Mouse (Mus musculus) liver, embryonic 14.5 days (tissue): ENCODE results near the gene Ebf1. TPM values are rescaled to one million over a fixed set of nuclear protein-coding genes. Genes with fewer than 3 reads are reported as not detected.

Experiments
- ATAC-seq: fragments of 200-750 bp; cut with Nextera tagmentation; 2 replicates; pipeline ENCODE4 v1.8.0; 2017; ENCODE audit warnings: moderate number of reproducible peaks, mild to moderate bottlenecking, moderate library complexity; ENCODE audit not compliant: insufficient read depth
- DNase-seq, 3 experiments: peaks; one replicate each; pipeline ENCODE4 v3.0.0-alpha.2; 2012 to 2013; ENCODE audit warnings: low read depth in 3 of 3, low spot score in 3 of 3
- H3K27ac ChIP-seq: fragments of 300-500 bp; sonication (generic); 2 replicates; pipeline ENCODE4 v1.5.1; 2014; ENCODE audit warnings: moderate library complexity, mild to moderate bottlenecking, control low read depth, inconsistent platforms
- H3K27me3 ChIP-seq: fragments of 300-500 bp; sonication (generic); 2 replicates; pipeline ENCODE4 v1.6.1; 2014; ENCODE audit warnings: mild to moderate bottlenecking, low read length, moderate library complexity; ENCODE audit not compliant: control insufficient read depth, insufficient read depth
- H3K36me3 ChIP-seq: fragments of 300-500 bp; sonication (generic); replicated peaks from 2 replicates; pipeline ENCODE4 v1.6.1; 2014; ENCODE audit warnings: low read depth; ENCODE audit not compliant: control insufficient read depth, insufficient read depth
- H3K4me1 ChIP-seq, 2 experiments: fragments of 200-500 bp in 1 of 2; fragments of 300-500 bp in 1 of 2; sonication (generic) in 1 of 2; replicated peaks; 2 replicates each; pipeline ENCODE4 v1.6.1; 2012 to 2014; ENCODE audit warnings: antibody characterized with exemption in 1 of 2, inconsistent platforms in 1 of 2, low read length in 1 of 2; ENCODE audit not compliant: control insufficient read depth in 2 of 2, insufficient read depth in 2 of 2
- H3K4me2 ChIP-seq: fragments of 300-500 bp; sonication (generic); 2 replicates; pipeline ENCODE4 v1.6.1; 2014; ENCODE audit warnings: low read depth, mild to moderate bottlenecking, control low read depth, moderate library complexity
- H3K4me3 ChIP-seq, 2 experiments: fragments of 200-500 bp in 1 of 2; fragments of 300-500 bp in 1 of 2; sonication (generic) in 1 of 2; 2 replicates each; pipeline ENCODE4 v1.5.1; 2012 to 2014; ENCODE audit warnings: low read depth in 2 of 2, low read length in 2 of 2, mild to moderate bottlenecking in 2 of 2, control low read depth in 1 of 2, inconsistent platforms in 1 of 2, moderate library complexity in 1 of 2; ENCODE audit not compliant: insufficient read depth in 1 of 2
- H3K9ac ChIP-seq: fragments of 300-500 bp; sonication (generic); replicated peaks from 2 replicates; pipeline ENCODE4 v1.6.1; 2014; ENCODE audit warnings: mild to moderate bottlenecking, control low read depth, moderate library complexity
- H3K9me3 ChIP-seq: fragments of 300-500 bp; sonication (generic); 2 replicates; pipeline ENCODE4 v1.6.1; 2016; ENCODE audit warnings: low read length, mixed read lengths; ENCODE audit not compliant: control insufficient read depth
- CTCF ChIP-seq: IDR thresholded peaks from 2 replicates; pipeline ENCODE4 v1.5.1; 2016; ENCODE audit warnings: antibody characterized with exemption, low read depth, control low read depth
- EP300 ChIP-seq: IDR thresholded peaks from 2 replicates; pipeline ENCODE4 v1.6.1; 2016; ENCODE audit warnings: antibody characterized with exemption, low read depth
- WGBS: fragments of 180-500 bp; shearing (Covaris S2); extraction: QIAGEN DNeasy Blood & Tissue Kit; methylation state at CpG from one replicate; pipeline ENCODE4 v1.1.7; 2014; ENCODE audit not compliant: insufficient replicate concordance; 5-methylcytosine and 5-hydroxymethylcytosine counted together
- polyA plus RNA-seq, 2 experiments: library from polyadenylated mRNA; depleted of rRNA in 1 of 2; stranded (reverse) in 1 of 2; unstranded in 1 of 2; fragments of >200 nt; fragmentation: Nextera tagmentation in 1 of 2; extraction: Ambion mirVana in 1 of 2; gene quantifications; 2 replicates each; pipeline versions ENCODE4 v1.2.1 to v1.2.3; 2012 to 2014

The Ebf1 gene
- polyA plus RNA-seq, 2 experiments = 0.20 to 0.34 TPM

DNA sequence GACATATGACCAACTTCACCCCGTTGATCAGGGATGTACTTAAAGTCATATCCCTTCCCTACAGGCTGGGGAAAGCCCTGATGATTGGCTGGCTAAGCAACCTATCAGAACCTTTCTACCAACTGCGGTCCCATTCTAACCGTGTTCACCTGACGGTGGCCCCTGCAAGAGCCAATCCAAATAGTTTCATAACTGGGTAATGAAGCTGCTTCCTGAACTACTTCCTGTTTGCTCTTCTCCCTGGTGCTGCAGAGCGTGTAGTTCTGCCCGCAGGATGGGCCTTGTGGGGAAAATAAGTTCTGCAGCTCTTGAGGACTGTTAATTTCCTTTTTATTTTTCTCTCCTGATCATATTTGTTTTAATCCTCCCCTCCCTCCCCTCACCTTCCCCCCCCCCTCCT lies 311.3 kb downstream of the Ebf1 start:
- TF ChIP-seq CTCF = no peak
- TF ChIP-seq EP300 = no peak
- Histone ChIP-seq H3K27me3 (no peaks in the 10 kb centered on the region), H3K36me3 (no peaks in the 10 kb centered on the region), H3K4me1 (no peaks in the 10 kb centered on the region), H3K9me3 (no peaks in the 10 kb centered on the region), H3K27ac (no peak overlapping the region), H3K9ac (no peak overlapping the region), H3K4me3 (no peak overlapping the region), H3K4me2 (no peak overlapping the region)
- no peak for DNase-seq
- WGBS = 44% methylated on average over 6 of the region's 6 CpGs
- ATAC-seq = no peak

- Histone ChIP-seq H3K27me3 (no peaks in the 10 kb centered on the region), H3K36me3 (no peaks in the 10 kb centered on the region), H3K9me3 (no peaks in the 10 kb centered on the region), H3K4me3 (no peak overlapping the region), H3K27ac (no peak overlapping the region), H3K9ac (no peak overlapping the region), H3K4me2 (no peak overlapping the region), H3K4me1 (no peaks in the 10 kb centered on the region)
- 57% methylated on average over 6 of the region's 6 CpGs for WGBS
- ATAC-seq (no peak), DNase-seq (no peak)
- no peak for TF ChIP-seq EP300
- no peak for TF ChIP-seq CTCF
These were observed 315.9 kb downstream of the Ebf1 start for GRCm38 (mm10) chr11:44932942-44933483.

GRCm38 (mm10) chr11:44943781-44944180 lies 326.7 kb downstream of the Ebf1 start:
- no peaks in the 10 kb centered on the region for H3K9me3 ChIP-seq
- no peak for ATAC-seq
- no peaks in the 10 kb centered on the region for H3K36me3 ChIP-seq
- no peak for TF ChIP-seq CTCF
- H3K4me2 ChIP-seq = no peak overlapping the region
- H3K27ac ChIP-seq = no peak overlapping the region
- DNase-seq = no peak
- H3K27me3 ChIP-seq = no peaks in the 10 kb centered on the region
- no peak overlapping the region for H3K4me3 ChIP-seq
- no peak overlapping the region for H3K9ac ChIP-seq
- WGBS = 72% methylated on average over 4 of the region's 4 CpGs
- H3K4me1 ChIP-seq = no peaks in the 10 kb centered on the region

DNA sequence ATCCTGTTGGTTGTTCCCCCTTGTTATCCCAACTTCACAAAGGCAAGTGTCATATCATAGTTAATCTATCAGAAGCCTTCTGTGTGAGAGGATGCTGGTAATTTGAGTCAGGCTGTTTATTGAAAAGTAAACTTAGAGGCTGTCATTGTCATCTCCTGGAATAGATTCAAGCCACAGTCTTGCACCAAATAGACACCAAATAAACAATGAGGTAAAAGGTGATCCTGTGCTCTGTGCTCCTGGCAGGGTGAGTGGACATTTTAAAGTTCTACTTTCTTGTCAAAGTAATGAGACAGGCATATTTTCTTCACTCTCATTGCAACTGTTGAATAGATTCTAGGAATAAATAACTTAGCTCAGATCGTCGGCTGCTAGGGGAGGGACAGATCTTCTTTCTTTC lies 327.3 kb downstream of the Ebf1 start:
- no peak for ATAC-seq

GRCm38 (mm10) chr11:44946618-44947017 lies 329.5 kb downstream of the Ebf1 start:
- no peak for ATAC-seq
- no peak overlapping the region for H3K9ac ChIP-seq
- no peak overlapping the region for H3K27ac ChIP-seq
- no peaks in the 10 kb centered on the region for H3K36me3 ChIP-seq
- no peak for DNase-seq
- no peaks in the 10 kb centered on the region for H3K9me3 ChIP-seq
- H3K4me2 ChIP-seq = no peak overlapping the region
- H3K4me1 ChIP-seq = no peaks in the 10 kb centered on the region
- TF ChIP-seq EP300 = no peak
- no peak for TF ChIP-seq CTCF
- no peaks in the 10 kb centered on the region for H3K27me3 ChIP-seq
- no peak overlapping the region for H3K4me3 ChIP-seq
- 66% methylated on average over 3 of the region's 3 CpGs for WGBS

More for the DNA sequence above, 327.3 kb downstream of the Ebf1 start:
- H3K4me3 ChIP-seq = no peak overlapping the region
- WGBS = 74% methylated on average over 2 of the region's 2 CpGs
- H3K9me3 ChIP-seq = no peaks in the 10 kb centered on the region
- TF ChIP-seq CTCF (no peak), EP300 (no peak)
- H3K27me3 ChIP-seq = no peaks in the 10 kb centered on the region
- no peaks in the 10 kb centered on the region for H3K4me1 ChIP-seq
- DNase-seq = no peak
- H3K36me3 ChIP-seq = no peaks in the 10 kb centered on the region
- no peak overlapping the region for H3K9ac ChIP-seq
- no peak overlapping the region for H3K4me2 ChIP-seq
- H3K27ac ChIP-seq = no peak overlapping the region
